Mouse (Mus musculus): ENCODE data around the gene Amer3. TPM values are rescaled to one million over a fixed set of nuclear protein-coding genes. Genes with fewer than 3 reads are reported as not detected.
"Not testable (repeated sequence)": the region's sequence is repeated elsewhere in the genome, so short reads cannot be mapped to it uniquely, and the experiment has no call there.

The Amer3 gene
- total RNA-seq, 2 experiments from 2014 or later, result 24.7 to 25.0 TPM

DNA sequence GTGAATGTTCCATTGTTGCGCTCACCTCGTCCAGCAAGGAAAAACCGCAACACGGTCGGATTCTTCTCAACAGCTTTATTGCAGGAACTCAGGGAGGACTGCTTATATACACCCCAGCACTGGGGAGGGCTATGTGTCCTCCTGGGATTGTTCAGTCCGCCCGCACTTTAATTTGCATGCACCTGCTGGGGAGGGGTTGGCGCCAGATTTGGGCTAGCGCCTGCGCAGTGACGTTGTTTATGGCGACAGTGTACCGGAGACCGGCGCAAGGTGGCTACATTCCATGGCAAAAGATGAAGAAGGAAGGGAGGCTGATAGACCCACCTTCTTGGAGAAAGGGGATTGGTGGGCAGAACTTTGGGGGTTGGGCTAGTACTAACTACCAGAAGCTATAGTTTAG, 20.5 kb downstream of the Amer3 start:
- DNase-seq (ENCODE audit: low spot score in 2 of 2), result no peak

- no peak for DNase-seq (ENCODE audit: low spot score in 2 of 2)
Measured at GRCm38 (mm10) chr1:34601323-34602047, 22.0 kb downstream of the Amer3 start.

DNA sequence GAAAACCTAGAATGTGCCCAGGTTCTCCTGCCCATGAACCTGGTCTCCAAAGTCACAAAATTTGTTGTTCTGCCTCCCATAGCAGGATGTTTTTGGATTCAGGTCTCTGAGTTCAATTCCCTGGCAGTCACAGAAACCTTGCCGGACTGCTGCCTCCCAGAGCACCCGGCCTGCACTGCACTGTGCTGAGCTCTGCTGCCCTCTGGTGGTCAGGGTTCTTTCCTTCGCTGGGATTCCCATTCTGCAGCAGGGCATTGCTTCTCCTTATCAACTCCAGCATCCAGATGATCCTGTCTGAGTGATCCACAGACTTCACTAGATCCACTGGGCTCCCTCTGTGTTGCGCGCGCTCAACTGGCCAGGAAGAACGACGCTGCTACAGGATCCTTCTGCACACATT, 22.9 kb downstream of the Amer3 start:
- peak; percentile 74 to 78 for DNase-seq (ENCODE audit: low spot score in 2 of 2)

DNA sequence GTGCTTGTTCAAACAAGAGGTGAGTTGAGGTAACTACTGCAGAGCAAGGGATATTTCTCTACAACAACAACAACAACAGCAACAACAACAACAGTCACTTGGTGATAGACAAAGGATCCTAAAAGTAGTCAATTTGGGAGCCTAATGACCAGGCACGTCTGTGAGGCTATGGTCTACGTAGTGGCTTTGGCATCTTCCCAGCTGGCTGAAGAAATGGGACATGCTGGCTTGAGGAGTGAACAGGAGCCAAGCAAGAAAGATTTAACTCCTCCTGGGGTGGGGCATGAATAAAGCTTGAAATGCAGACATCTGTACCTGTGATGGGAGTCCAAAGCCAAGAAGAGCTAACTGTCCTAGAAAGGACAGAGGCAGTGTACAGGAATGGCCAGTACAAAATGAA, 34.3 kb downstream of the Amer3 start:
- DNase-seq (ENCODE audit: low spot score in 2 of 2), result no peak

GRCm38 (mm10) chr1:34620116-34620515, 40.7 kb downstream of the Amer3 start:
- DNase-seq (ENCODE audit: low spot score in 2 of 2), result not testable (repeated sequence)

- not testable (repeated sequence) for DNase-seq (ENCODE audit: low spot score in 2 of 2)
Measured at GRCm38 (mm10) chr1:34620761-34621160, 41.3 kb downstream of the Amer3 start.

GRCm38 (mm10) chr1:34635711-34636110, 56.3 kb downstream of the Amer3 start:
- no peak for DNase-seq (ENCODE audit: low spot score in 2 of 2)

Other genes starting within 250 kb of the Amer3 start
- 10 to 100 TPM; 12.9 to 15.9 TPM for gene Ccdc115, start 140.0 kb upstream of the Amer3 start, total RNA-seq (2021)
- 10 to 100 TPM; 34.2 to 36.5 TPM for gene Imp4, start 139.8 kb upstream of the Amer3 start, total RNA-seq (2021)
- gene Ptpn18, start 119.9 kb upstream of the Amer3 start, total RNA-seq (2021), result 1 to 10 TPM; 3.0 to 4.5 TPM
- gene Prss39, start 81.2 kb upstream of the Amer3 start, total RNA-seq (2021), result not detected
- gene Cfc1, start 44.0 kb upstream of the Amer3 start, total RNA-seq (2021), result not detected
- gene Prss40, start 18.7 kb upstream of the Amer3 start, total RNA-seq (2021), result not detected